Mouse (Mus musculus) cortical plate, adult 2 months (tissue): ENCODE measurements at regions not wholly inside any gene's neighbourhood (a gene's known extent, or its start where the extent isn't known, plus 50 kb on each side); places are given as distances from the start of the nearest gene placed in this dataset.

ENCODE experiments used
- CTCF ChIP-seq: fragments of 200-500 bp; IDR thresholded peaks from 2 replicates; pipeline ENCODE4 v1.5.1; 2011; ENCODE audit warnings: mild to moderate bottlenecking, control low read depth, low read length; ENCODE audit not compliant: insufficient read depth; ENCODE audit errors: extremely low read depth
- POLR2A ChIP-seq: fragments of 200-500 bp; IDR thresholded peaks from 2 replicates; pipeline ENCODE4 v1.6.1; 2011; ENCODE audit warnings: mild to moderate bottlenecking, low read length, control low read depth; ENCODE audit not compliant: insufficient read depth; ENCODE audit errors: extremely low read depth

DNA sequence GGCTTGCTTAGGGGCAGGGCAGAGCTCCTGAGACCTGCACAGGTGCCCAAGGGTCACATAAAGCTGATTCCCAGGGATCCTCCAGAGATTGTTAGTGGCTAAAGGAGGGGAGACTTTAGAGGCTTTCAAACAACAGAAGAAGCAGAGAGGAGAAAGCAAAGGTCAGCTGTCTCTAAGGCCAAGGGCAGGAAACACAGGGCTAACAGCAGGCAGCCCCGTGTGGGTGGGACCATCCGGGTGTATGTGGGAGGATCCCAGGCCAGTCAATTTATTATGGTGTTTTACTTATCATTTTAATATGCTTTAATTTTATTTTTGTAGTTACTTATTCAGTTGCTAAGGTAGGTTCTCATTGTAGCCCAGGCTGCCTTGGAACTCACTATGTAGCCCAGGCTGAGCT is 317.1 kb downstream of the Matn1 start:
- no peak for TF ChIP-seq POLR2A
- no peak for TF ChIP-seq CTCF
